Mouse (Mus musculus) left cerebral cortex, adult 18-20 months (tissue): Measurements from ENCODE around the gene Gm10570. TPM values are rescaled to one million over a fixed set of nuclear protein-coding genes. Genes with fewer than 3 reads are reported as not detected.

Source experiments
- DNase-seq, 2 experiments: peaks; one replicate each; pipeline ENCODE4 v3.0.0; 2021 to 2022; ENCODE audit warnings: low spot score in 2 of 2, mixed read lengths in 1 of 2
- total RNA-seq, 2 experiments: library from RNA; stranded (reverse); gene quantifications; 2 replicates each; pipeline ENCODE4 v1.2.3; 2021

Gene Gm10570
- total RNA-seq, 2 experiments from 2014 or later, result 0.75 TPM; not detected in 1

DNA sequence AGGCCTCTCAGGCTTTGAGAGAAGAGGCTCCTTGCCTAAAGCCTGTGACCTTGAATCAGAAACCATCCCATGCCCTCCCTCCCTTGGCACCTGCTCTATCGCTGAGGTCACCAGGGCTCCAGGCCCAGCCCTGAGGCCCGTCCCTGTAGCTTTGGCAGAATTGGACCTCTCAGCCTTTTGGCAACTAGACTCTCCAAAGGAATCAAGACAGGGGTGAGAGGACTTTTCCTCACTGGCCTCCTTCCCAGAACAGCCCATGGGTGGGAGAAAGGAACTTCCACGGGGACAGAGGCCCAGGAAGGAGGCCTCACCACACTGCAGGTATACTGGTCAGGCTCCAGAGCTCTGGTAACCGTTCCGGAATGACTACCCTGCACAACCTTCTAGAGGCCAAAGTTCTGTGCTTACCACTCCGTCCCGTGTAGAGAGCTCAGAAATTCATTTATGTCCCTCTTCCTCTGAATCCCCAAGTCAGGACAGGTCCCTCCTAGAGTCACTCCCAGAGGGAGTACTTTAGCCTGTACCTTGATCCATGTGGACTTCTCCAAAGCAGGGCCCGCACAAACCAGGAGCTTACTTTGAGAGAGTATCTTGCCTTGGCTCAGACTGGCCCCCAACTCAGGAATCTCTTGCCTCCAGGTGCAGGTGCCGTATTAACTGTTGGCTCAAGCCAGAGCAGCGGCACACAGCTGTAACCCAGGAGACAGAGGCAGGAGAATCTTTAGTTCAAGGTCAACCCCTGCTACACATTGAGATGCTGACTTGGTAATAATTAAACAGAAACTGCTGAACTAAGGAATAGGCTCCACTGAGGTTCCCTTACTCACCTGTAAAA is 1.5 kb downstream of the Gm10570 start:
- no peak for DNase-seq

DNA sequence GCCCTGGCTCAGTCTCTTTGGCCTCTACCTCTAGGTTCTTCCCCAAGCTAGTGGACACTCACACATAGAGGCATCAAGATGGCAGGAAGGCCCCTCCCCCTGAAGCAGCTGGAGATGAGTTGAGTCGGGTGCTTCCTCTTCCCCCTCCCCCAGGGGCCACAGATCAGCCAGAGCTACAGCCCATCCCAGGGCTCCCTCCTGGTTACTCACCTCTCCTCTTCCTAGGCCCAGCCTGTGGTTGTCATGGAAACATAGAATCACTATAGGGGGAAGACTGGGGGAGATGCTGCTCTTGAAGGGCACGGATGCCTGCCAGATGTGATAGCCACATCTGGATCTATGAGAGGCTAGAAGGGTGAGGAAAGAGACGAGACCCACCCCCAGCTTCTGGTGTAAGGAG is 3.7 kb downstream of the Gm10570 start:
- DNase-seq, result no peak

DNA sequence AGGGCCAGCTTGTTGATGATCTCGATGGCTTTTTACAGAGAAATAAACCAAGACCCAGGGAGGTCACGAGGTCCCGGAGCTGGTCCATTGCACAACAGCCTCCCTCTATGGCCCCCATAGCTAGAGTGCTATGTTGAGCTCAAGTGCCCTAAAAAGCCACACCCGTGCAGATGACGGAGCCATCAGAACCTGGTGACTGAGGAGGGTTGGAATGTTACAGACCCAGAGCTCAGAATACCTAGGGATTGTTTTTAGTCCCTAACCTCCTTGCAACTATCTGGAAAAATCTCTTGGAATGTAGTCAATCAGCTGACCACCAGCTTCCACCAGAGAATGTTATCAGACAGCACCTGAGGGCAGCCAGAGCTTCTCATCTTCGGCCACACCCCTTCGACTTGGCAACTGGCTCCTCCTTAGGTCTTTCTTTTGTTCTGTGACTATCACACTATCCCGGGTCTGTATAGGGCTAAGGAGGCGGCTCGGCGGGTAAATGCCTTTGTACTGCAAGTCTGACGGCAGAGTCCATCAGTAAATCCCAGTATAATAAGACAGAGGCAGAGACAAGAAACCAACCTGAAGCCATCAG is 6.1 kb downstream of the Gm10570 start:
- DNase-seq, result no peak

DNA sequence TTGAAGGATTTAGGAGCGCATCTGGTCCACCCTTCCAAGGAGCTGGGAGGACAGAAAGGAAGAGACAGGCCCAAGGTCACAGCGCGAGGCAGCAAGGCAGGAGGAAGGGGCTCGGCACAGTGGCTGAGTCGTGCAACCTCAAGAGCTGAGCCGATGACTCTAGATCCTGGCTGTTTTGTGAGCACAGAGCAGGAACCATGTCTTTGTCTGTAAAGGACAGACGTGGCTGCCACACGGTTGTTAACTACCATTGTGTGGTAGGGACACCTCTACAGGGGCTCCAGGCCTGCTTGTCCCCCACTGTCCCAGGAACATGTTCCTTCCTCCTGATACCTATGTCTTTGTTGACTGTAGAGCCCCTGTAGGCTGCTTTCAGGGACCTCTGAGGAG is 8.8 kb downstream of the Gm10570 start:
- no peak for DNase-seq

DNA sequence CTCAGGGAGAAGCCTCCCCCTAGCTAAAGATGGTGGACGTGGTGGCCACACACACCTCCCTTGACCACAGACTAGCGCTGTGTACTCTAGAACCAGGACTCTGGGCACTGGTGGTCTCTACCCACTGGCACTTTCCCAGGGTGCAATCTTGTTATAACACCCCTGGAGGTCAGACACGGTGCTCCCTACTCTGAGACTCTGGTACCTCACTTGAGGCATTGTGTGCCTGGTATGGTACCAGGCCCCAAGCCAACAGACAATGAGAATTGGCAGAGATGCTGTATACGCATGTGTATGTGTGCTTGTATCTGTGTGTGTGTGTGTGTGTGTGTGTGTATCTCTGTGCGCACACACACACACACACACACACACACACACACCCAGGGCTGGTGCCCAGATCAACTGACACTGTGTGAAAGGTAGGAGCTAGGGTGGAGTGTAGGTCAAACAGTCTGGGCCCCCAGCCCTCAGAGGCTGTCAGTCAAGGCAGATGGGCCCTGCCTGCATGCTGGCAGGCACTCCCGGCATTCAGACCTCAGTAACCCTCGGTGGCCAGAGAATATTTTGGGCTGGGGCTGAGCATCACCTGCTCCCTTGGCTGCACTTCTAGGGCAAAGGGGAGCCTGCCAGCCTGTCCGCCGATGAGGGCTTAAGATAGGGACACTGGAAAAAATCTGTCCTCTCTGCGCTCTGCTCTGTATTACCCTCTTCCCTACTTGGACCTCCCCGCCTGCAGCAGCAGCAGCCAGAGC is 9.4 kb downstream of the Gm10570 start:
- no peak for DNase-seq

DNA sequence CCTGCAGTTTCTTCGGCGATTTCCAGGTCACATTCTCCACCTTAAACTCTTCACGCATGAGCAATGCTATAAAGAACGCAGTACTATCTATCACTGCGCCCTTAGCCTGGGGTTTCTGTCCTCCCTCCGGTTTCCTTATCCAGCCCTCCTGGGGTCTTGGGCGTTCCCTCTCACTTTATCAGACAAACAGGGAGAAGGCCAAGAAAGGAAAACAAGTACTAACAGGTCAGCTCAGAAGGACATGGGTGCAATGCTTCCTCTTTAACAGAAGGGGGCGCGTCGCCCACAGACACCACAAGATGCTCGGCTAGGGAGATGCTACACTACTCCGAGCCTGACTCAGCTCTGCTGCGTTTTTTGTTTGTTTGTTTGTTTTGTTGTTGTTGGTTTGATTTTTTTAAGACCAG is 11.3 kb downstream of the Gm10570 start:
- DNase-seq, result no peak

DNA sequence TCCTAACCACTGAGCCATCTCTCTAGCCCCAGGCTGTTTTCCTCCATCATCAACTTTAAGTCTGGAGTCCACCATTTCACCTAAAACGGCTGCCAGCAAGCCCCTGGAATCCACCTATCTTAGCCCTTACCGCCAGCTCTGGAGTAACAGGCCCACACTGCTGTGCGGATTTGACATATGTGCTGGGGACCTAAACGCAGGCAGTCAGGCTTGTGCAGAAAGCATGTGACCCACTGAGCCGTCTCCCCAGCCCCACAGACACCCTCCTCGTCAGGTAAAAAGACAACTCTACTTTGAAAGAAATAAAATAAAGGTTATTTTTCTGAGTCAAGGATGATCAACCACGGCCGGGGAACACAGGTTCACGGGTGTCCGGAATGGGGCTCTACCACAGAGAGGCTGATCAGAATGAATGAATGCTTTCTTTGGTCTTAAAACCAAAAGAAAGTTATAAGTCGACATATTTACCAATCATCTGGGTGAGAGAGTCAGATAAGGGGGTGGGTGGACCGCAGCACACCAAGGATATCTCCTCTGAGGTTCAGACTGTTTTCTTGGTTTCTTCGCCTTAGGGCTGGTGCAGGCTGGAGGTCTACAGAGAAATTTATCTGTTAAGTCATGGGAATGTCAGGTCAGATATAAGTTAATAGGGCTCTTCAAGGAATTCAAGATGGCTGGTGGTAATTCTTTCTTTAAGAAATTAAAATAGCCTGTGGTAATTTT is 12.1 kb downstream of the Gm10570 start:
- DNase-seq, result no peak

DNA sequence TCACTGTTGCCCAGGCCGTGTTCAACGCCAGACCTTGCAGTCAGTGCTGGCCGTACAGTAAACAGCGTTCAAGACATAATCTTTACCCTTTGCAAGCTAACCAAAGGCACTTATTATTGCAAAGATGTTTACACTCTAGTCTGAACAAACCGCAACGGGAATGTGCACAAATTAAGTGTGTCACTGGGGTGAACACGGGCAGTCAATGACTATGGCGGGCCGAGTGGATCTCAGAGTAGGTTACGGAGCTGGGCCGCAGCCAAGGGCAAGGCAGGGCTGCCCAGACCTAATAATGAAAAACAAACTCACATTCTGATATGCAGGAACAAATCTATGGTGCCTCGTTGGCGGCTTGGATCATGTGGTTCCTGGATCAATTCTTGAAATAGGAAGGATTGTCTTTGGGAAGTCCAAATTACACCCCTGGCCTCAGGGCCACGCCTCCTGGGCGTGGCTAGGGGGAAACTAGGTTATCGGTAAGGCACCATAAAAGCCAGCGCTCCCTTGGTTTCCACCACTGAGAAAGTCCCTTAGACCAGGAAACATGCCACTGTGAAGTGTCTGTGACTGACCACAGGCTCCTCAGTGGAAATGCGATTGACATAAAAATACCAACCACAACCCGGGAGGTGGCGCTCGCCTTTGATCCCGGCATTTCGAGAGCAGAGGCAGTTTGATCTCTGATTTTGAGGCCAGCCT is 13.3 kb downstream of the Gm10570 start:
- DNase-seq, result no peak

DNA sequence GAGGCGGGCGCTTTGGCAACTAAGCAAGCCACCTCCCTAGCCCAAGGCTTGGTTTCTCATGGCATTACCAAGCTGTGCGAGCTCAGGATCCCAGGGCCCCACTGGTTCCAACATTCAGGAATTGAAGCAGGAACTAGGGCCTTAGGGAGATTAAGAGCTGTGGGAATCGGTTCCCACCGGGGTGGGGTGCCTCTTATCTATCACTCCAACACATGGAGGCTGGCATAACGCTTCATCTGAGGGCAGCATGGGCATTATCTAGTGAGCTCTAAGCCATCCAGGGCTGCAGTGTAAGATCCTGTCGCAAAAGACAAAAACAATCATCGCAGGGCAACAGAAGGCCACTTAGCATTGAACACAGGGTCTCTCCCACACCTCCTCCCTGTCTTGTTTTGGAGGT is 14.0 kb downstream of the Gm10570 start:
- no peak for DNase-seq

DNA sequence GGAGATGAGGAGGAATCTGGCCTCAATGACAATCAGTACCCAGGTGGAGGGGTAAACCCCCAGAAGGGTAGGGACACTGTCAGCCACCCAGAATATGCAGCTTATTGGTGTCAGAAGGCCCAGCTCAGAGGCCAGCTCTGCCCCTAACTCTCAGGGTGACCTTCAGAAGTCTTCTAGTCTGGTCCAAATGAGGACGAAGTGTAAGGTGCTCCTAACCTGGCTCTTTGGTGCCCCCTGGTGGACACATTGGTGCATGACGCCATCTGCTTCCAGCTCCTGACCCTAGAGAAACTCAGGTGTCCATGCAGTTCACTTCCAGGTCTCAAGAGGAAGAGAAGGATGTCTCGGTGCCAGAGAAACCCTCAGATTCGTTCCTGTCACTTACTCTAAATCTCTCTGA is 16.2 kb downstream of the Gm10570 start:
- peak; percentile 60 to 82 for DNase-seq

DNA sequence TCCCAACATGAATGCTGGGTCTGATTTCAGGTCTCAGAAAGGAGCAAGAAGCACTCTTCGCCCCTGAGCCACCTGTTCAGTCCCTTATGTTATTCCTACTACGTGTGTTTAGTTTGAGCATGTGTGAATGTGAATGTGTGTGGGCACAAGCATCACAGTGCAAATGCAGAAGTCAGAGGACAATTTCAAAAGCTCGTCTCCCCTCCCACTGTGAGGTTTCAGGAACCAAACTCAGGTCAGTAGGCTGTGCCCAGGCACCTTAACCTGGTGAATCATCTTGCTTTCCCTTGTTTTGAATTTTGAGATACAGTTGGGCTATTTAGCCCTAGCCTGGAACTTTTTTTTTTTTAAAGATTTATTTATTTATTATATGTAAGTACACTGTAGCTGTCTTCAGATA is 18.6 kb downstream of the Gm10570 start:
- no peak for DNase-seq

DNA sequence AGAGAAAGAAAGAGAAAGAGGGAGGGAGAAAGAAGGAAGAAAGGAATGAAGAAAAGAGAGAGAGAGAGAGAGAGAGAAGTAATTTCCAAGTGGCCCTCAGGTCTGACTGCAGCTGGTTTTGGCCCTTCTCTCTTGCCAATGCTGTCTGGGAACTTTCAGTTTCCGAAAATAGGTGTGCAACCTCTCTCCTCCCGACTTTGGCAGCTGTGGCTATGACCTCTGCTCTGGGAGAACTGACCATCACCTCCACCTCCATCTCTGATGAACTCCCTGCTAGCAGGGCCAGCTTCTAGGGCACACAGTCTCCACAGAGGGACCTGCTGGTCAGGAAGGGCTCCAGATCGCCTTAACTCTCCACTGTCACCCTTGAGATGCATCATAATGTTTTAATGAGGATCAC is 21.9 kb downstream of the Gm10570 start:
- no peak for DNase-seq

DNA sequence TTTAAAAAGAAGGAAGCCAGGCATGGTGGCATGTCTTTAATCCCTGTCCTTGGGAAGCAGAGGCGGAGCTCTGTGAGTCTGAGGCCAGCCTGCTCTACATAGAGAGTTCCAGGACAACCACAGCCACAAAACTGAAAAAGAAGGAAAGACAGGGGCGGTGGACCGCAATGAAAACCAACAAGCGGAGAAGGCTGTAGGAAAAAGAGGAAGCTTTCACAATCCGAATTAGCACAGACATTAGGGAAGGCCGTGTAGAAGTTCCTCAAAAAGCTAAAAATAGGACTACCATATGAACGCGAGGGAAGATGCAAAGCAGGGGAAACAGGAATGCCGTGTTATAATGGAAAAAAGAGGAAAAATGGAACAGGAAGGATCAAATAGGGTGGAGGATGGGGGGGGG is 24.6 kb downstream of the Gm10570 start:
- DNase-seq, result no peak

DNA sequence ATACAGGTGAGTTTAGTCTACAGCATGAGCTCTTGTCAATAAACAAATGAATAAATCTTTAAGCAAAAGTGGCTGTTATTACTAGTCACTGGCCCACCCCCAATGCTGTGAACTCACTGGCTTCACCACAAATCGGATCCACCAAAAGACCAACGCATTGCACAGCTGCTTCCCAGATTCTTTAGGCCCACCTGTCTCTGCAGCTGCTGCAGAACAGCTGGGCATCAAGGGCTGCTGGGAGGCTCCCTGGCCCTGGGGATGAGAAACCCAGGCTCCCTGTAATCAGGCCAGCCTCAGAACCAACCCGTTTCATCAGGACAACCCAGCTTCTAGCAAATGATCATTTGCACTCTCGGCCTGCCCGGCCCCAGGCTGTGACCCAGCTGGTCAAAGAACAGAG is 25.6 kb downstream of the Gm10570 start:
- DNase-seq, result no peak

DNA sequence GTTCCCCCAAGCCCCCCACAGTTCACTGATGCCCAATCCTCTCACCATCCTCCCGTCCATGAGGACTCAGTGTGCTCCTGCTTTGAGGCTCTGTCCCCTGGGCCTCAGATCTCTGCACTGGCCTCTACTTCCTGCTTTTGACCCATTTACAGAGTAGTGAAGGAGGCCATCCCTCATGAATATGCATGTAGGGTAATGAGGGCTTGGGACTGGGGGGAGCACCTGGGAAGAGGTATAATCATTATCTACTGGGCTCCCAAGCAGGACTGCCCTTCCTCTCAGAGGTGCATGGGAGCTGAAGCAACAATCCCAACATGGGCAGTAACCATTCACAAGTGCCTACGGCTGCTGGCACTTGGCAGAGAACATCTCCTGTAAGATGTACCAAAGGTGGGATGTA is 29.4 kb downstream of the Gm10570 start, which contains the start of gene Serinc2:
Gene Serinc2, minus strand, starts transcription at position 101 of the 400 bp plus-strand sequence.
- DNase-seq, result no peak

DNA sequence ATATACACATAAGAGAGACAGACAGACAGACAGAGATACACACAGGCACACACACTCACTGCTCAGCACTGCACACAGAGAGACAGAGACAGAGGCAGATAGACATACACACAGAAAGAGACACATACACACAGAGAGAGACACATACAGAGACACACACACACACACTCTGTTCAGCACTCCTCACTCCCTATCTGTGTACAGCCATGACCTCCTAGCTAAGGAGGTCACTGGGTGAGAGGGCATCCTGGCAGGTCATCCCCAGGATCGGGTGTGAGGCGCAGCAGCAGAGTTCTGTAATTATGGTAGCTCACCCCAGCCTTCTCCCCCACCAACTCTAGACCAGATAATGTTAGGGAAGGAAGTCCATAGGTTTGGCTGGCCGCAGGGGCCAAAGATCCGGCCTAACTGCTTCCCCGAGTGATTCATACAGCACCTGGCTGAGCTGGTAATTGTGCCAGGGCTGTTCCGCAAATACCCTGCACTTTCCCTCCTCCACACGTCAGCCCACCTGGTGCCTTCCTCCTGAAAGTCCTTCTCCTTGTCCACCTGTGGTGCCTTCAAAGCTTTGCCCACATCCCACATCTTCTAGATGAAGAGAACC is 31.8 kb downstream of the Gm10570 start:
- no peak for DNase-seq

DNA sequence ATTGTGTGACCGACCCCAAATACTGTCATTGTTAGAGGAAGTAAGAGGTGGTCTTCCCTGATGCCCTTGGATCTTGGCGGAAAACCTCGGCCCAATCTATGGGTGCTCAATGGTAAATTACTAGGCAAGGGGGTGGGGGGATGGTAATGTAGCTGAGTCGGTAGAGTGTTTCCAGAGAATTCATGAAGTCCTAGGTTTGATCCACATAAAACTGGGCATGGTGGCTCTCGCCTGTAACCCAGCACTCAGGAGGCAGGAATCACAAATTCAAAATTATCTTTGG is 32.7 kb downstream of the Gm10570 start:
- DNase-seq, result no peak

DNA sequence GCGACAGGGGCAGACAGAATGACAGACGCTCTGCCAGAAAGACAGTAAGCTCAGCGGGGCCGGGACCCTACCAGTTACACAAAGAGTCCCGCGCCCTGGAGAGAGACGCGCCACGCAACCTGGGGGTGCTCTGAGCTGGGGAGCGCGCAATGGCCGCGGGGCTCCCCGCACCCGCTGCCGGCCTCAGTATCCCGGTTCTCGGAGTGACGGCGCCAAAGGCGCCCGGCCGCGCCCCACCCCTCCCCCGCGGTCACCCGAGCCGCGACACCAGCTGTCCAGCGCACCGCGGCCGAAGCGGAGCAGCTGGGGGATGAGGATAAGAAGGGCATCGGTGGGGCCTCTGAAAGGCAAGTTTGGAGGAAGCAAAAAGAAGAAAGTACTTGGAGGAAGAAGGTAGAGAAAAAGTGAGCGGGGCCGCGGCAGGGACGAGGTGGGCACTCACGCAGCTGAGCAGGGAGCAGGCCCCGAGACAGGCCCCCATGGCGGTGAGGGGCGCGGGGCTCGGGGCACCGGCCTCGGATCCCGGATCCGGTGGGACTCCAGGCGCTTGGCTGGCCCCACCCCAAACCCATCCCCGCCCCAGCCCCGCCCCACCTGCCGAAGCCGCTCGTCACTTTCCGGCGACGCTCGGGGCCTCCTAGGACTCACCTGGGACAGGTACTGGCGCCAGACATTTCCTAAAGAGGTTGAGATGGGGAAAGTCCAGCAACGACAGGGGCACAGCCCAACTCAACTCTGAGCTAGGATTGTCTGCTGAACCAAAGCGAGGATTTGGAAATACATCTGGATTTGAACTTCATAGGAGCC is 33.3 kb downstream of the Gm10570 start:
- DNase-seq, result no peak

DNA sequence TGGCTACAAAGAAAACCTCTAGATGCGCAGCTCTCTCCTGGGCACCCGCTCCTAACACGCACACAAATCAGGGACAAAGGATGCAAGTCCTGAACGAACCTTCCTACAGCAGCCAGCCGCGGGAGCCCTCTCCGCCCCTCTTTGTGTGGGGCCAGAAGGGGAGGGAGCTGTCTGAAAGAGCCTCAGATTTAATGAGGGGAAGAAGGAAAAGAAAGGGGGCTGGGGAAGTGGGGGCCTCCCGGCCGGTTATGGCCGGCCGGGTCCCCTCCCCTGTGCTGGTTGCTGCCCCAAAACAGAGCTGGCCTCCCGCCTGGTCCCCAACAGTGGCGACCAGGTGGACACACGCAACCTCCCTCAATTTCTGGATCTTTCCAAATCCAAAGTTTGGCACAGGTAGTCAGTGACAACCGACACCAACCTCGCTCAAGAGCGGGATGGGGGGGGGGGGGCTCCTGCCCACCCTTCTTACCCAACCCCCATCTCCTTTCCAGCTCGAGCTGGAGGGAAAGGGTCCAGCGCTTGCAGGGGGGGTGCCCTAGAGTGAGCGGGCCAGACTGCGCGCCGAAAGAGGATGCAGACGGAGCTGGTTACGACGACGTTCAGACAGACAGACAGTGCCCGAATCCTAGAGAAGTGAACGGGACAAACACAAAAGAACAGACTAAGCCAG is 34.0 kb downstream of the Gm10570 start:
- no peak for DNase-seq
